19 mouse cellular contexts compared by ENCODE assay signal in the genomic region with DNA sequence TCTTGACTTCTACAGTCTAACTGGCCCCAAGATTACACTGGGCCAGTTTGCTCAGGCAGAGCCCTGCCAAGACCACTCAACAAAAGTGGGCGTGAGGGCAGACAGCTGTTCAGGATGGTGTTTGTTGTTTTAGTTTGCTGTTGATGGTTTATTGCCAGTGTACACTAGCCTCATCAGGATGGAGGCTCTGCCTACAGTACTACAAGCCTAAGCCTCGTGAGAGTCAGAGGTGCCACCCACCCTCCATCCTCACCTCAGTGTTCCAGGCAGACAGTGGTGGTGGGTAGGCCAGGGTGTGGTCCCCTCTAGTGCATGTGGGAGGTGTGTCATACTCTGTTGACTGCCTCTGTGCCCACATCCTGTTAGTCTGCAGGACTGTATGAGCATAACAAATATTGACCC. TPM values are rescaled to one million over a fixed set of nuclear protein-coding genes. Genes with fewer than 3 reads are reported as not detected.
DNase-seq lines count a peak whose midpoint lies in the region; ATAC-seq and TF ChIP-seq lines count a peak whose summit lies in the region.
"Had no signal": no experiment of that assay in that cellular context is flagged by ENCODE, and none has a peak within 500 bp of the region (broad histone marks: within the 10 kb centered on the region; RNA-seq: fewer than 3 reads in every experiment).

No protein-coding gene starts in this region.

- H3K4me2 ChIP-seq in liver, postnatal 0 days (ENCODE audit: low read depth, low read length) = no peak overlapping the region
- H3K4me2 ChIP-seq in liver, embryonic 12.5 days = no peak overlapping the region
- H3K4me2 ChIP-seq in kidney, embryonic 15.5 days = no peak overlapping the region
- H3K4me2 ChIP-seq: heart, embryonic 15.5 days; midbrain, embryonic 15.5 days had no signal

- no peaks in the 10 kb centered on the region for H3K27me3 ChIP-seq in liver, postnatal 0 days (ENCODE audit: insufficient read depth, low read length)
- H3K27me3 ChIP-seq in liver, embryonic 12.5 days (replicated peaks) = no peaks in the 10 kb centered on the region
- no peaks in the 10 kb centered on the region for H3K27me3 ChIP-seq in kidney, embryonic 15.5 days
- H3K27me3 ChIP-seq: CH12.LX; heart, embryonic 15.5 days; midbrain, embryonic 15.5 days had no signal

- H3K9ac ChIP-seq in liver, postnatal 0 days (replicated peaks) = no peak overlapping the region
- no peak overlapping the region for H3K9ac ChIP-seq in liver, embryonic 12.5 days
- no peak overlapping the region for H3K9ac ChIP-seq in kidney, embryonic 15.5 days
- H3K9ac ChIP-seq: forebrain, postnatal 0 days; heart, embryonic 15.5 days; liver, embryonic 14.5 days; midbrain, embryonic 15.5 days had no signal

- no peaks in the 10 kb centered on the region for H3K9me3 ChIP-seq in liver, postnatal 0 days (ENCODE audit: low read length)
- H3K9me3 ChIP-seq in liver, embryonic 12.5 days (replicated peaks) = no peaks in the 10 kb centered on the region
- 0 out of 2 replicates have a peak, but pooled peaks cover 2% of the 10 kb centered on the region for H3K9me3 ChIP-seq in kidney, embryonic 15.5 days (replicated peaks)
- H3K9me3 ChIP-seq: heart, embryonic 15.5 days; midbrain, embryonic 15.5 days had no signal

- no peak overlapping the region for H3K27ac ChIP-seq in liver, postnatal 0 days (ENCODE audit: low read depth)
- no peak overlapping the region for H3K27ac ChIP-seq in liver, embryonic 12.5 days
- H3K27ac ChIP-seq in kidney, embryonic 15.5 days = no peak overlapping the region
- H3K27ac ChIP-seq: heart, embryonic 15.5 days; liver, embryonic 14.5 days; midbrain, embryonic 15.5 days had no signal

- no peak for DNase-seq in liver, postnatal 0 days
- DNase-seq in B cell, adult 2 months = peak; percentile 77 to 83
- no peak for DNase-seq in retina, embryonic 14.5 days (ENCODE audit: low spot score)
- no peak for DNase-seq in kidney, adult 9 months
- DNase-seq: adrenal gland, adult 2 months; forebrain, postnatal 0 days; gastrocnemius, postnatal 25 days; kidney, postnatal 25 days; left cerebral cortex, postnatal 4 days; right cerebral cortex, postnatal 14 days had no signal

- TF ChIP-seq CTCF in liver, postnatal 0 days (IDR thresholded peaks at IDR 0.05; ENCODE audit: low read depth) = no peak

- H3K4me1 ChIP-seq in liver, postnatal 0 days (ENCODE audit: insufficient read depth) = peaks cover 4% of the 10 kb centered on the region
- no peaks in the 10 kb centered on the region for H3K4me1 ChIP-seq in liver, embryonic 12.5 days
- 0 out of 2 replicates have a peak, but pooled peaks cover 7% of the 10 kb centered on the region for H3K4me1 ChIP-seq in kidney, embryonic 15.5 days
- H3K4me1 ChIP-seq: heart, embryonic 15.5 days; midbrain, embryonic 15.5 days had no signal

- 63% methylated on average over 2 of the region's 2 CpGs for WGBS in liver, postnatal 0 days (ENCODE audit: insufficient replicate concordance)
- 50% methylated on average over 2 of the region's 2 CpGs for WGBS in liver, embryonic 12.5 days (ENCODE audit: insufficient replicate concordance)
- 74% methylated on average over 2 of the region's 2 CpGs for WGBS in kidney, embryonic 15.5 days

- no peak overlapping the region for H3K4me3 ChIP-seq in liver, postnatal 0 days (ENCODE audit: low read depth, low read length)
- no peak overlapping the region for H3K4me3 ChIP-seq in liver, embryonic 12.5 days
- no peak overlapping the region for H3K4me3 ChIP-seq in kidney, embryonic 15.5 days (replicated peaks)
- H3K4me3 ChIP-seq: heart, embryonic 15.5 days; midbrain, embryonic 15.5 days had no signal

- peak; percentile 25; the same call in 1 of the 2 replicates for ATAC-seq in liver, postnatal 0 days
- no peak for ATAC-seq in liver, embryonic 12.5 days
- peak; percentile 65 for ATAC-seq in inflammation-experienced regulatory T-cells, adult 6 months
- ATAC-seq in monocyte, adult 5-6 weeks (replicated peaks; ENCODE audit: insufficient number of reproducible peaks, low FRiP score, low TSS enrichment, poor library complexity, severe bottlenecking) = peak; percentile 91
- ATAC-seq in kidney, embryonic 15.5 days (replicated peaks; ENCODE audit: low FRiP score) = no peak; the same call in 1 of the 2 replicates
- ATAC-seq: forebrain, postnatal 0 days; hindbrain, embryonic 16.5 days; midbrain, embryonic 15.5 days had no signal

- TF ChIP-seq EP300 in liver, postnatal 0 days (IDR thresholded peaks at IDR 0.05; ENCODE audit: low read depth) = no peak

- no peaks in the 10 kb centered on the region for H3K36me3 ChIP-seq in liver, postnatal 0 days (replicated peaks; ENCODE audit: insufficient read depth, low read length)
- no peaks in the 10 kb centered on the region for H3K36me3 ChIP-seq in liver, embryonic 12.5 days
- no peaks in the 10 kb centered on the region for H3K36me3 ChIP-seq in kidney, embryonic 15.5 days
- H3K36me3 ChIP-seq: heart, embryonic 15.5 days; midbrain, embryonic 15.5 days had no signal

RNA-seq across cellular contexts. Expression of gene Serp2, which starts 23.0 kb away (rescaled TPM):
- polyA plus RNA-seq in liver, postnatal 0 days (2015; fragmentation: Nextera tagmentation; extraction: Ambion mirVana) = 0.58 and 0.75 TPM in 2 replicates
- 2.2 and 2.9 TPM in 2 replicates for polyA plus RNA-seq in liver, embryonic 12.5 days (2016; fragmentation: Nextera tagmentation; extraction: Ambion mirVana)
- 10 to 100 TPM in 1 of 3 experiments, 1 to 10 TPM in 2; 1.5 to 11.1 (median 2.5) TPM for polyA plus RNA-seq in inflammation-experienced regulatory T-cells, adult 6 months (2017; shearing (Covaris generic))
- 8.2 TPM in 1 of 3 replicates, not detected in the others for total RNA-seq in monocyte, adult 5-6 weeks (2017)
- polyA plus RNA-seq in kidney, embryonic 15.5 days (2015; fragmentation: Nextera tagmentation; extraction: Ambion mirVana) = 10.3 and 11.1 TPM in 2 replicates
- total RNA-seq: CH12.LX had no signal

Comparison
In these comparisons a context has a peak if more than half of its experiments do, and no peak if none do; other contexts are left out.
1. ATAC-seq: peak in liver, postnatal 0 days (single experiment), inflammation-experienced regulatory T-cells, adult 6 months (single experiment) and monocyte, adult 5-6 weeks (single experiment); none in liver, embryonic 12.5 days (single experiment) and kidney, embryonic 15.5 days (single experiment).
2. DNase-seq: peak in B cell, adult 2 months (2 of 2); none in liver, postnatal 0 days (single experiment), retina, embryonic 14.5 days (single experiment) and kidney, adult 9 months (single experiment).